Mouse (Mus musculus) lung, postnatal 0 days (tissue): ENCODE data around the gene Gm128. TPM values are rescaled to one million over a fixed set of nuclear protein-coding genes. Genes with fewer than 3 reads are reported as not detected.

ENCODE experiments used
- ATAC-seq: fragments of 200-750 bp; cut with Nextera tagmentation; 2 replicates; pipeline ENCODE4 v1.8.0; 2017; ENCODE audit warnings: moderate library complexity
- DNase-seq: peaks from one replicate; pipeline ENCODE4 v3.0.0-alpha.2; 2016; ENCODE audit warnings: low spot score
- H3K27ac ChIP-seq: fragments of 300-500 bp; sonication (generic); 2 replicates; pipeline ENCODE4 v1.5.1; 2014; ENCODE audit warnings: antibody characterized with exemption, mild to moderate bottlenecking, low read length, mixed read lengths
- H3K27me3 ChIP-seq: fragments of 300-500 bp; sonication (generic); replicated peaks from 2 replicates; pipeline ENCODE4 v1.6.1; 2014; ENCODE audit warnings: low read length, mixed read lengths; ENCODE audit not compliant: insufficient read depth
- H3K36me3 ChIP-seq: fragments of 300-500 bp; sonication (generic); 2 replicates; pipeline ENCODE4 v1.6.1; 2014; ENCODE audit warnings: low read length, mixed read lengths; ENCODE audit not compliant: insufficient read depth
- H3K4me1 ChIP-seq: fragments of 300-500 bp; sonication (generic); 2 replicates; pipeline ENCODE4 v1.6.1; 2014; ENCODE audit warnings: antibody characterized with exemption, low read depth, low read length, mixed read lengths; ENCODE audit not compliant: insufficient read depth
- H3K4me2 ChIP-seq: fragments of 300-500 bp; sonication (generic); replicated peaks from 2 replicates; pipeline ENCODE4 v1.6.1; 2014; ENCODE audit warnings: low read depth, mild to moderate bottlenecking, low read length, moderate library complexity, mixed read lengths
- H3K4me3 ChIP-seq: fragments of 300-500 bp; sonication (generic); 2 replicates; pipeline ENCODE4 v1.5.1; 2014; ENCODE audit warnings: low read depth, low read length
- H3K9ac ChIP-seq: fragments of 300-500 bp; sonication (generic); replicated peaks from 2 replicates; pipeline ENCODE4 v1.6.1; 2014; ENCODE audit warnings: low read depth, mild to moderate bottlenecking
- H3K9me3 ChIP-seq: fragments of 300-500 bp; sonication (generic); 2 replicates; pipeline ENCODE4 v1.6.1; 2016; ENCODE audit warnings: low read length, mixed read lengths
- CTCF ChIP-seq: IDR thresholded peaks from 2 replicates; pipeline ENCODE4 v1.5.1; 2016; ENCODE audit warnings: antibody characterized with exemption, mild to moderate bottlenecking
- EP300 ChIP-seq: IDR thresholded peaks from 2 replicates; pipeline ENCODE4 v1.6.1; 2016; ENCODE audit warnings: antibody characterized with exemption, mild to moderate bottlenecking, control low read depth
- WGBS: fragments of 180-500 bp; shearing (Covaris S2); extraction: QIAGEN DNeasy Blood & Tissue Kit; methylation state at CpG from one replicate; pipeline ENCODE4 v1.1.7; 2014; 5-methylcytosine and 5-hydroxymethylcytosine counted together
- polyA plus RNA-seq: library from polyadenylated mRNA; unstranded; fragments of >200 nt; fragmentation: Nextera tagmentation; extraction: Ambion mirVana; gene quantifications from 2 replicates; pipeline ENCODE4 v1.2.1, GENCODE M21; 2015

Gm128 gene
- polyA plus RNA-seq, 1 experiment from 2014 or later: 1.5 TPM

- Histone ChIP-seq H3K27me3 (no peaks in the 10 kb centered on the region), H3K4me2 (no peak overlapping the region), H3K4me3 (no peak overlapping the region), H3K27ac (no peak overlapping the region), H3K36me3 (no peaks in the 10 kb centered on the region), H3K9me3 (no peaks in the 10 kb centered on the region), H3K4me1 (no peaks in the 10 kb centered on the region), H3K9ac (no peak overlapping the region)
- WGBS: 91% methylated on average over 4 of the region's 4 CpGs
- ATAC-seq (no peak), DNase-seq (no peak)
- TF ChIP-seq CTCF: no peak; the same call in 1 of the 2 replicates
- no peak for TF ChIP-seq EP300
Observed at GRCm38 (mm10) chr3:95274453-95274852, 33.1 kb upstream of the Gm128 start.

- Histone ChIP-seq H3K9ac (no peak overlapping the region), H3K9me3 (no peaks in the 10 kb centered on the region), H3K27ac (no peak overlapping the region), H3K4me2 (no peak overlapping the region), H3K4me1 (no peaks in the 10 kb centered on the region), H3K27me3 (no peaks in the 10 kb centered on the region), H3K36me3 (no peaks in the 10 kb centered on the region), H3K4me3 (no peak overlapping the region)
- no peak for DNase-seq
- no peak for ATAC-seq
- TF ChIP-seq EP300 (no peak), CTCF (no peak)
- WGBS: 85% methylated on average over 5 of the region's 5 CpGs
Observed at GRCm38 (mm10) chr3:95273471-95273870, 32.1 kb upstream of the Gm128 start.

- no peak for ATAC-seq
- Histone ChIP-seq H3K4me2 (no peak overlapping the region), H3K27ac (no peak overlapping the region), H3K4me3 (no peak overlapping the region), H3K9me3 (no peaks in the 10 kb centered on the region), H3K27me3 (no peaks in the 10 kb centered on the region), H3K4me1 (no peaks in the 10 kb centered on the region), H3K9ac (no peak overlapping the region), H3K36me3 (0 out of 2 replicates have a peak, but pooled peaks cover 7% of the 10 kb centered on the region)
- WGBS: 83% methylated on average over 12 of the region's 12 CpGs
- no peak for TF ChIP-seq CTCF
- TF ChIP-seq EP300: no peak
- DNase-seq: no peak
Observed at GRCm38 (mm10) chr3:95270766-95271364, 29.5 kb upstream of the Gm128 start.

GRCm38 (mm10) chr3:95269789-95270188 lies 28.4 kb upstream of the Gm128 start:
- no peak for DNase-seq
- WGBS: 82% methylated on average over 5 of the region's 5 CpGs

GRCm38 (mm10) chr3:95267855-95268254 lies 26.5 kb upstream of the Gm128 start:
- H3K4me2 ChIP-seq: no peak overlapping the region
- no peak overlapping the region for H3K9ac ChIP-seq
- H3K4me1 ChIP-seq: no peaks in the 10 kb centered on the region
- ATAC-seq (no peak), DNase-seq (no peak)
- H3K27ac ChIP-seq: no peak overlapping the region
- H3K36me3 ChIP-seq: peaks cover 13% of the 10 kb centered on the region
- no peaks in the 10 kb centered on the region for H3K9me3 ChIP-seq
- no peak overlapping the region for H3K4me3 ChIP-seq
- TF ChIP-seq CTCF: no peak
- TF ChIP-seq EP300: no peak
- H3K27me3 ChIP-seq: no peaks in the 10 kb centered on the region

More at GRCm38 (mm10) chr3:95269789-95270188, 28.4 kb upstream of the Gm128 start:
- H3K36me3 ChIP-seq: 0 out of 2 replicates have a peak, but pooled peaks cover 7% of the 10 kb centered on the region
- no peaks in the 10 kb centered on the region for H3K4me1 ChIP-seq
- H3K4me2 ChIP-seq: no peak overlapping the region
- ATAC-seq: no peak
- no peaks in the 10 kb centered on the region for H3K9me3 ChIP-seq
- H3K9ac ChIP-seq: no peak overlapping the region
- no peak for TF ChIP-seq CTCF
- no peak for TF ChIP-seq EP300
- no peaks in the 10 kb centered on the region for H3K27me3 ChIP-seq
- H3K4me3 ChIP-seq: no peak overlapping the region
- H3K27ac ChIP-seq: no peak overlapping the region

- H3K27me3 ChIP-seq: no peaks in the 10 kb centered on the region
- H3K4me1 ChIP-seq: no peaks in the 10 kb centered on the region
- H3K4me2 ChIP-seq: no peak overlapping the region
- ATAC-seq (no peak), DNase-seq (no peak)
- H3K4me3 ChIP-seq: no peak overlapping the region
- H3K27ac ChIP-seq: no peak overlapping the region
- H3K36me3 ChIP-seq: peaks cover 13% of the 10 kb centered on the region
- no peak overlapping the region for H3K9ac ChIP-seq
- 93% methylated on average over 3 of the region's 3 CpGs for WGBS
- H3K9me3 ChIP-seq: no peaks in the 10 kb centered on the region
- TF ChIP-seq EP300 (no peak), CTCF (no peak)
Observed at GRCm38 (mm10) chr3:95266052-95266451, 24.7 kb upstream of the Gm128 start.

- Histone ChIP-seq H3K4me2 (no peak overlapping the region), H3K27me3 (no peaks in the 10 kb centered on the region), H3K36me3 (peaks cover 23% of the 10 kb centered on the region), H3K27ac (no peak overlapping the region), H3K9ac (no peak overlapping the region), H3K9me3 (no peaks in the 10 kb centered on the region), H3K4me1 (no peaks in the 10 kb centered on the region), H3K4me3 (no peak overlapping the region)
- TF ChIP-seq EP300: no peak
- no peak for TF ChIP-seq CTCF
- DNase-seq (no peak), ATAC-seq (no peak)
- 80% methylated on average over 1 of the region's 1 CpGs for WGBS
Observed at GRCm38 (mm10) chr3:95264724-95265123, 23.3 kb upstream of the Gm128 start.
